7 mouse cellular contexts compared by ENCODE assay signal in the genomic region with DNA sequence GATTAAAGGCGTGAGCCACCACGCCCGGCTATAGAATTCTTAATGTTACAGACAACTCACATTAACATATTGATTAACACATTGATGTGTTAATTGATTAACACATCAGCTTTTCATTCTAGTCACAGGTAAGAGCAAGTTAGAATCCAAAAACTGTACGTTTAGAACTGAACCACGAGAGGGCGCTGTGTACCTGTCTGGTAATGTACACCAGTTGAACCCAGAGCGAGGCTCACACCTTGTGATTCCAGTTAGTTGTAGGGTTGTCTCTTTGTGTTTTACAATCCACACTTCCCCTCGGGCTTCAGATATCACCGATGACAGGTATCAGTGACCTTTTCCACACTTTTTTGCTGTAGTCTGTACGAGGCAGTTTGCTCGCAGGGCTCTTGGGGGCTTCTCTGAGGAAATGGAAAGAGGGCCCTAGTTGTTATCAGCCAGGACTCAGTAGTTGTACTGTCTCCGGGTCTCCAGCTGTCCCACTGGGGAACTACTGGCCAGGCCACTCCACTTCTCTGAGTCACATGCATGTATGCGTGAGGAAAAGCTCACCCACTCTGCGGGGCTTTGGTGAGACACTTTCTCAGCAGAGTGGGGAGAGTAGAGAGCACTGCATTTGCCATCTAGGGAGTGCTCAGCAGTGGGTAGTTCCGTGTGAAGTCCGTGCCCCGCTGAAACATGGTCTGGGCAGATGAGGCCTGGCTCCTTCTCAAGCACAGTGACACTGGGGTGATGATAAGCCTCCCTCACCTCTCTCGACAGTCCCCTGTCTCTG. TPM values are rescaled to one million over a fixed set of nuclear protein-coding genes. Genes with fewer than 3 reads are reported as not detected.
DNase-seq lines count a peak whose midpoint lies in the region; ATAC-seq and TF ChIP-seq lines count a peak whose summit lies in the region.

No protein-coding gene starts in this region.

- no peaks in the 10 kb centered on the region for H3K36me3 ChIP-seq in hindbrain, embryonic 14.5 days (replicated peaks; ENCODE audit: control insufficient read depth, insufficient read depth)
- no peaks in the 10 kb centered on the region for H3K36me3 ChIP-seq in liver, embryonic 14.5 days (replicated peaks; ENCODE audit: control insufficient read depth, insufficient read depth, low read depth)

- 35% methylated on average over 18 of the region's 18 CpGs for WGBS in hindbrain, embryonic 14.5 days
- WGBS in liver, embryonic 14.5 days (ENCODE audit: insufficient replicate concordance) = 15% methylated on average over 18 of the region's 18 CpGs

- ATAC-seq in hindbrain, embryonic 14.5 days (ENCODE audit: low FRiP score) = no peak
- peak; percentile 69 for ATAC-seq in liver, embryonic 14.5 days (ENCODE audit: insufficient read depth)

- no peaks in the 10 kb centered on the region for H3K9me3 ChIP-seq in hindbrain, embryonic 14.5 days (ENCODE audit: control insufficient read depth, low read length)
- no peaks in the 10 kb centered on the region for H3K9me3 ChIP-seq in liver, embryonic 14.5 days (ENCODE audit: control insufficient read depth, low read length)

- H3K4me2 ChIP-seq in hindbrain, embryonic 14.5 days (replicated peaks) = no peak overlapping the region
- peak overlapping the region; percentile 26 for H3K4me2 ChIP-seq in liver, embryonic 14.5 days (ENCODE audit: low read depth)

- peak; percentile 75 for TF ChIP-seq CTCF in liver, embryonic 14.5 days (IDR thresholded peaks at IDR 0.05; ENCODE audit: low read depth)

- H3K4me3 ChIP-seq in hindbrain, embryonic 14.5 days (replicated peaks; ENCODE audit: low read length) = no peak overlapping the region
- H3K4me3 ChIP-seq in liver, embryonic 14.5 days (ENCODE audit: insufficient read depth in 1 of 2, low read depth in 2 of 2, low read length in 2 of 2) = no peak overlapping the region

- H3K27me3 ChIP-seq in hindbrain, embryonic 14.5 days (ENCODE audit: control insufficient read depth, insufficient read depth, low read length) = no peaks in the 10 kb centered on the region
- H3K27me3 ChIP-seq in liver, embryonic 14.5 days (ENCODE audit: control insufficient read depth, insufficient read depth, low read length) = no peaks in the 10 kb centered on the region

- no peak for TF ChIP-seq EP300 in liver, embryonic 14.5 days (IDR thresholded peaks at IDR 0.05; ENCODE audit: low read depth)

- no peak overlapping the region for H3K9ac ChIP-seq in hindbrain, embryonic 14.5 days
- no peak overlapping the region for H3K9ac ChIP-seq in liver, embryonic 14.5 days (replicated peaks)

- H3K4me1 ChIP-seq in hindbrain, embryonic 14.5 days (replicated peaks; ENCODE audit: control insufficient read depth, insufficient read depth, low read length) = 0 out of 2 replicates have a peak, but pooled peaks cover 4% of the 10 kb centered on the region
- H3K4me1 ChIP-seq in liver, embryonic 14.5 days (replicated peaks; ENCODE audit: control insufficient read depth in 2 of 2, insufficient read depth in 2 of 2, low read length in 1 of 2) = peaks cover 0 to 5% of the 10 kb centered on the region in 2 experiments; a peak in 2 of 4 replicates

- H3K27ac ChIP-seq in hindbrain, embryonic 14.5 days = no peak overlapping the region
- no peak overlapping the region for H3K27ac ChIP-seq in liver, embryonic 14.5 days

- peak; percentile 40 for DNase-seq in ovary, postnatal 36 days (ENCODE audit: low spot score)
- DNase-seq in ovary, adult 18-20 months (ENCODE audit: low spot score) = no peak
- peak; percentile 58 for DNase-seq in adipocyte (ENCODE audit: low spot score)
- DNase-seq in embryo, embryonic 10.5 days (ENCODE audit: low spot score) = peak; percentile 74
- peak; percentile 61 for DNase-seq in hindbrain, embryonic 14.5 days (ENCODE audit: low spot score)
- DNase-seq in liver, embryonic 14.5 days (ENCODE audit: low read depth in 3 of 3, low spot score in 3 of 3) = peak; percentile 17 to 38 (median 17)
- DNase-seq in right cerebral cortex, adult 2 months (ENCODE audit: low spot score in 2 of 2) = peak; percentile 27 to 29

RNA-seq across cellular contexts. Expression of a gene that starts 7.7 kb away (rescaled TPM):
- not detected in 2 replicates for polyA plus RNA-seq in hindbrain, embryonic 14.5 days (2014; fragmentation: Nextera tagmentation; extraction: Ambion mirVana)
- 0.08 TPM in 1 of 2 replicates, not detected in the other for polyA plus RNA-seq in liver, embryonic 14.5 days (2012; rRNA removed)
- not detected in 2 replicates for polyA plus RNA-seq in liver, embryonic 14.5 days (2014; fragmentation: Nextera tagmentation; extraction: Ambion mirVana)

RNA-seq across cellular contexts. Expression of a gene that starts 26.1 kb away (rescaled TPM):
- polyA plus RNA-seq in hindbrain, embryonic 14.5 days (2014; fragmentation: Nextera tagmentation; extraction: Ambion mirVana) = 0.83 and 1.2 TPM in 2 replicates
- 0.11 and 0.19 TPM in 2 replicates for polyA plus RNA-seq in liver, embryonic 14.5 days (2012; rRNA removed)
- 0.18 TPM in 1 of 2 replicates, not detected in the other for polyA plus RNA-seq in liver, embryonic 14.5 days (2014; fragmentation: Nextera tagmentation; extraction: Ambion mirVana)
